Mouse (Mus musculus) ES-Bruce4 (cell line): Measurements from ENCODE around the gene Serpinb6c. TPM values are rescaled to one million over a fixed set of nuclear protein-coding genes. Genes with fewer than 3 reads are reported as not detected.

Experiments
- H3K27ac ChIP-seq: 2 replicates; pipeline ENCODE4 v1.5.1; 2012; ENCODE audit warnings: low read length, inconsistent platforms; ENCODE audit not compliant: insufficient read depth
- H3K27me3 ChIP-seq: 2 replicates; pipeline ENCODE4 v1.6.1; 2012; ENCODE audit warnings: mild to moderate bottlenecking, low read length, inconsistent platforms; ENCODE audit not compliant: control insufficient read depth, poor library complexity, insufficient read depth, severe bottlenecking
- H3K36me3 ChIP-seq: 2 replicates; pipeline ENCODE4 v1.6.1; 2012; ENCODE audit warnings: inconsistent platforms, mild to moderate bottlenecking, low read length, moderate library complexity; ENCODE audit not compliant: control insufficient read depth, poor library complexity, insufficient read depth, severe bottlenecking
- H3K4me1 ChIP-seq: one replicate; pipeline ENCODE4 v1.8.1; 2011; ENCODE audit warnings: low read length; ENCODE audit not compliant: control insufficient read depth, insufficient read depth
- H3K4me3 ChIP-seq: 2 replicates; pipeline ENCODE4 v1.5.1; 2011; ENCODE audit warnings: low read depth, mild to moderate bottlenecking, low read length
- H3K9ac ChIP-seq: 2 replicates; pipeline ENCODE4 v1.6.1; 2012; ENCODE audit warnings: low read depth, mild to moderate bottlenecking, inconsistent platforms; ENCODE audit not compliant: poor library complexity, severe bottlenecking
- H3K9me3 ChIP-seq: replicated peaks from 2 replicates; pipeline ENCODE4 v1.6.1; 2012; ENCODE audit warnings: mild to moderate bottlenecking, low read length, inconsistent platforms; ENCODE audit not compliant: control insufficient read depth, poor library complexity, insufficient read depth, severe bottlenecking
- CTCF ChIP-seq: IDR thresholded peaks from one replicate; pipeline ENCODE4 v1.8.1; 2011; ENCODE audit warnings: low read depth, low read length
- EP300 ChIP-seq: IDR thresholded peaks from 2 replicates; pipeline ENCODE4 v1.6.1; 2011; ENCODE audit warnings: low read depth, low read length; ENCODE audit not compliant: insufficient read depth
- POLR2A ChIP-seq: IDR thresholded peaks from one replicate; pipeline ENCODE4 v1.8.1; 2011; ENCODE audit warnings: low read length; ENCODE audit not compliant: insufficient read depth
- polyA plus RNA-seq: library from polyadenylated mRNA; stranded (reverse); fragments of >200 nt; gene quantifications from 2 replicates; pipeline ENCODE4 v1.2.4, GENCODE M21; 2011; ENCODE audit warnings: low read depth; ENCODE audit not compliant: missing spikeins, insufficient read depth, insufficient read length

Gene Serpinb6c
- 9.5 and 12.4 TPM in 2 replicates for polyA plus RNA-seq

- TF ChIP-seq CTCF (no peak), EP300 (peak; percentile 64), POLR2A (no peak)
- H3K27ac ChIP-seq = peak within 1 kb of the TSS; percentile 89
- no peaks in the 10 kb centered on the region for H3K4me1 ChIP-seq
These were observed at the start of gene Serpinb6c for GRCm38 (mm10) chr13:33905176-33905954. Gene Serpinb6c, minus strand, starts transcription at chr13:33905708.

GRCm38 (mm10) chr13:33952947-33953346, 47.4 kb upstream of the Serpinb6c start:
- no peaks in the 10 kb centered on the region for H3K36me3 ChIP-seq
- H3K9me3 ChIP-seq = no peaks in the 10 kb centered on the region
- no peak overlapping the region for H3K9ac ChIP-seq
- no peak for TF ChIP-seq POLR2A
- TF ChIP-seq CTCF = no peak
- no peak overlapping the region for H3K4me3 ChIP-seq
- no peaks in the 10 kb centered on the region for H3K27me3 ChIP-seq
- no peak overlapping the region for H3K27ac ChIP-seq
- no peaks in the 10 kb centered on the region for H3K4me1 ChIP-seq

More at GRCm38 (mm10) chr13:33905176-33905954, at the start of gene Serpinb6c:
- peak within 1 kb of the TSS; percentile 1; the same call in 1 of the 2 replicates for H3K9ac ChIP-seq
- H3K27me3 ChIP-seq = no peaks in the 10 kb centered on the region
- no peaks in the 10 kb centered on the region for H3K36me3 ChIP-seq
- H3K9me3 ChIP-seq = no peaks in the 10 kb centered on the region
- peak within 1 kb of the TSS; percentile 45 for H3K4me3 ChIP-seq

- H3K27me3 ChIP-seq = no peaks in the 10 kb centered on the region
- no peak overlapping the region for H3K9ac ChIP-seq
- H3K4me3 ChIP-seq = no peak overlapping the region
- no peaks in the 10 kb centered on the region for H3K36me3 ChIP-seq
- TF ChIP-seq EP300 (no peak), POLR2A (no peak), CTCF (no peak)
- no peaks in the 10 kb centered on the region for H3K9me3 ChIP-seq
- H3K4me1 ChIP-seq = no peaks in the 10 kb centered on the region
- H3K27ac ChIP-seq = no peak overlapping the region
These were observed 46.6 kb upstream of the Serpinb6c start for GRCm38 (mm10) chr13:33952075-33952449.

GRCm38 (mm10) chr13:33951308-33952074, 46.0 kb upstream of the Serpinb6c start:
- Histone ChIP-seq H3K27ac (no peak overlapping the region), H3K27me3 (no peaks in the 10 kb centered on the region), H3K9me3 (no peaks in the 10 kb centered on the region), H3K36me3 (no peaks in the 10 kb centered on the region), H3K4me3 (no peak overlapping the region), H3K4me1 (no peaks in the 10 kb centered on the region), H3K9ac (no peak overlapping the region)
- no peak for TF ChIP-seq CTCF

- TF ChIP-seq CTCF (peak; percentile 53), POLR2A (no peak)
- no peaks in the 10 kb centered on the region for H3K27me3 ChIP-seq
These were observed 36.8 kb upstream of the Serpinb6c start for GRCm38 (mm10) chr13:33942212-33942779.

More at GRCm38 (mm10) chr13:33942212-33942779, 36.8 kb upstream of the Serpinb6c start:
- H3K9ac ChIP-seq = no peak overlapping the region
- H3K9me3 ChIP-seq = peaks cover 20% of the 10 kb centered on the region
- H3K4me3 ChIP-seq = no peak overlapping the region
- no peaks in the 10 kb centered on the region for H3K36me3 ChIP-seq
- no peak overlapping the region for H3K27ac ChIP-seq
- no peaks in the 10 kb centered on the region for H3K4me1 ChIP-seq
